Mouse (Mus musculus) E14TG2a.4 (cell line): ENCODE results near the gene Tmem260.

Experiments used
- CTCF ChIP-seq: conservative IDR thresholded peaks from 2 replicates; pipeline ENCODE4 v1.5.1; 2014; ENCODE audit warnings: low read length
- POU5F1 ChIP-seq: IDR thresholded peaks from 2 replicates; pipeline ENCODE4 v1.6.1; 2014; ENCODE audit warnings: low read length, borderline replicate concordance

DNA sequence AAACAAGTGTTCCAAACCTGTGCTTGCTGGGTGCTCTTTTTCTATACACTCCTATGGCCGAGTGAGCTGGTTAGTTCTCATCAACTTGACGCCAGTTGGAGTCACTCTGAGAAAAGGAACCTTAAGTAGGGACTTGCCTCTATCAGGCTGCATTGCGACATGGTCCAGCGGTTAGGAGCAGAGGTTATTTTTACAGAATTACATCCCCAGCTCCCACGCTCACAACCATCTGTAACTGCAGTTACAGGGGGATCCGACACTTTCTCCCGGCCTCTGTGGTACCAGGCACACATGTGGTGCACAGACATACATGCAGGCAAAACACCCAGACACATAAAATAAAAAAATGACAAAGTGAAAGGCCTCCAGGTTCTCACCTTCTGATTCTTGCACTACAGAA is 120.7 kb downstream of the Tmem260 start:
- TF ChIP-seq CTCF (no peak), POU5F1 (no peak)
